Mouse (Mus musculus): ENCODE measurements around the gene 1700031F05Rik. TPM values are rescaled to one million over a fixed set of nuclear protein-coding genes. Genes with fewer than 3 reads are reported as not detected.

Gene 1700031F05Rik
- not detected in 4 replicates for total RNA-seq (2023)

DNA sequence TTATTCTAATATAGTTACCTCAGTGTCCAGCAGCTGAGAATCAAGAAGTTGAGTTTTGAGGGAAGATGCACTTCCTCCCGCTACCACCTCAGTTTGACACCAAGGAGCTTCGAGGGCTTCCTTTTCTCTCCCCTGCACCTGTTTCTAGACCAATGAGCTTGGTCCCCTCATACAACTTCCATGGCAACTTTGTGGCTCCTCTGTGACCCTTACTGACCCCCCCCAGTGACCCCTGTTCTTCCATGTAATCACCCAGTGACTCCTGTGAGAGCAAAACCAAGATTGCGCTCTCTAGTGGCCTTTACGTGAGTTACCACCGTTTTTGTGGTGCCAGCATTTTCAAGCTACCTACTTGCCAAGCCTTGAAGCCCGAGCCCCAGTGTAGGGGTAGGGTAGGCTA is at the start of gene 1700031F05Rik:
TSS of gene 1700031F05Rik (minus strand) at position 101 of the 400 bp plus-strand sequence.

DNA sequence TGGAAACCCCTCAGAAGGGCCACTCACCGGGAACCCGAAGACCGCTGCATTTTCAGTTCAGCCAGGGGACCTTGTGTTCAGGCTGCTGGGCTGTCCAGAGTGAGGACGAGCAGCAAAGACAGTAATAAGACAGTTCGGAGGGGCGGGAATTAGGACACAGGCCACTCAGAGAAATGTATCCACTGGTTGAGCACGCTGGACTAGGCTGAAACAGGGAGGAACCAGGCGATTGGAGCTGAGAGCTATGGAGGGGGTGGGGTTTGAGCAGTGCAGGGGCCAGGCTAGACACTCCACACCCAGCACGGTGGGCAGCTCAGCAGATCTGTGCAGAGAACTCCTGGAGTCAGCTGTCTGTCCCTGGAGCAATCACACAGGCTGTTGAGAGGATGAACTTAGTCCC is 40.8 kb upstream of the 1700031F05Rik start, which contains the start of the genes Dmrtc1a and 1700011M02Rik:
TSS of gene Dmrtc1a (minus strand) at position 101 of the 400 bp plus-strand sequence.
TSS of gene 1700011M02Rik (plus strand) at position 319 of the 400 bp plus-strand sequence.

DNA sequence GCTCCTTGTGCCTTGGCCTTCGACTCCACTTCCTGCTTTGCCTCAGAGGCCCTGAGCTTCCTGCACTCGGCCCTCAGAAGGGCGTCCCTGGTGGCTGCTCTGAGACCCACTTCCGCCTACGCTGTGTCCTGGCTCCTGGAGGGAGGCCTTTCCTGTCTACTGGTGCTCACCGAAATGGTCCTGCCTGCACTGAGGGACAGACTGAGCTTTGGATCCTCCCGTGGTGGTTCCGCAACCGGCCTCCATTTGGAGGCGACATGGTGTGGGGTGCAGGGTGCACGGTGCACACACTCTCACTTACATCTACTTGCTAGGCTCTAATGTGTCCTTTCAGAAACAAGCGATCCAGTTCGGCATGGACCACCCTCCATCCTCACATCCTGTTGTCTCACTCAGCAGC is 13.3 kb downstream of the 1700031F05Rik start, which contains the start of gene Dmrtc1c2:
TSS of gene Dmrtc1c2 (minus strand) at position 101 of the 400 bp plus-strand sequence.

Other genes with a start within 250 kb of the 1700031F05Rik start
- gene Phka1, start 223.7 kb downstream of the 1700031F05Rik start, total RNA-seq (2023), result 18.8 to 21.0 TPM (median 19.6 TPM) in 4 replicates
- not detected in 4 replicates for gene Gm3880, start 181.0 kb downstream of the 1700031F05Rik start, total RNA-seq (2023)
- not detected in 4 replicates for gene Gm9112, start 160.3 kb downstream of the 1700031F05Rik start, total RNA-seq (2023)
- gene Dmrtc1b, start 160.1 kb downstream of the 1700031F05Rik start, total RNA-seq (2023), result not detected in 4 replicates
- gene Dmrtc1c1, start 65.0 kb downstream of the 1700031F05Rik start, total RNA-seq (2023), result not detected in 4 replicates
- not detected in 4 replicates for gene Dmrtc1c2, start 13.4 kb downstream of the 1700031F05Rik start, total RNA-seq (2023)
- gene Dmrtc1a, start 40.7 kb upstream of the 1700031F05Rik start, total RNA-seq (2023), result not detected in 4 replicates
- not detected in 4 replicates for gene 1700011M02Rik, start 40.9 kb upstream of the 1700031F05Rik start, total RNA-seq (2023)
- gene 1700018G05Rik, start 60.4 kb upstream of the 1700031F05Rik start, total RNA-seq (2023), result not detected in 4 replicates